Mouse (Mus musculus) forebrain, embryonic 13.5 days (tissue): Measurements from ENCODE around the gene Tsc22d3. TPM values are rescaled to one million over a fixed set of nuclear protein-coding genes. Genes with fewer than 3 reads are reported as not detected.
"Not testable (repeated sequence)": the region's sequence is repeated elsewhere in the genome, so short reads cannot be mapped to it uniquely, and the experiment has no call there.

Experiments
- ATAC-seq: fragments of 200-750 bp; cut with Nextera tagmentation; 2 replicates; pipeline ENCODE4 v1.8.0; 2017
- H3K27ac ChIP-seq: fragments of 300-500 bp; sonication (generic); 2 replicates; pipeline ENCODE4 v1.5.1; 2015; ENCODE audit warnings: inconsistent platforms, mild to moderate bottlenecking, moderate library complexity
- H3K27me3 ChIP-seq: fragments of 300-500 bp; sonication (generic); 2 replicates; pipeline ENCODE4 v1.6.1; 2015; ENCODE audit warnings: mild to moderate bottlenecking, inconsistent platforms
- H3K36me3 ChIP-seq: fragments of 300-500 bp; sonication (generic); 2 replicates; pipeline ENCODE4 v1.6.1; 2015; ENCODE audit warnings: mild to moderate bottlenecking, inconsistent platforms; ENCODE audit not compliant: poor library complexity, severe bottlenecking
- H3K4me1 ChIP-seq: fragments of 300-500 bp; sonication (generic); 2 replicates; pipeline ENCODE4 v1.6.1; 2015; ENCODE audit warnings: inconsistent platforms
- H3K4me2 ChIP-seq: fragments of 300-500 bp; sonication (generic); 2 replicates; pipeline ENCODE4 v1.6.1; 2015; ENCODE audit warnings: inconsistent platforms, mild to moderate bottlenecking, moderate library complexity
- H3K4me3 ChIP-seq: fragments of 300-500 bp; sonication (generic); 2 replicates; pipeline ENCODE4 v1.5.1; 2015; ENCODE audit warnings: mild to moderate bottlenecking, inconsistent platforms
- H3K9ac ChIP-seq: fragments of 300-500 bp; sonication (generic); 2 replicates; pipeline ENCODE4 v1.6.1; 2015; ENCODE audit warnings: mild to moderate bottlenecking, inconsistent platforms
- H3K9me3 ChIP-seq: fragments of 300-500 bp; sonication (generic); replicated peaks from 2 replicates; pipeline ENCODE4 v1.6.1; 2016; ENCODE audit warnings: inconsistent platforms
- WGBS: fragments of 180-500 bp; shearing (Covaris S2); methylation state at CpG from one replicate; pipeline ENCODE4 v1.1.7; 2015; 5-methylcytosine and 5-hydroxymethylcytosine counted together
- polyA plus RNA-seq: library from polyadenylated mRNA; unstranded; fragments of >200 nt; fragmentation: Nextera tagmentation; extraction: Ambion mirVana; gene quantifications from 2 replicates; pipeline ENCODE4 v1.2.1, GENCODE M21; 2015

Tsc22d3 gene
- polyA plus RNA-seq, 1 experiment from 2014 or later, result 84.3 TPM

- no peak overlapping the region for H3K9ac ChIP-seq
- H3K36me3 ChIP-seq, result no peaks in the 10 kb centered on the region
- H3K4me2 ChIP-seq, result no peak overlapping the region
- no peaks in the 10 kb centered on the region for H3K4me1 ChIP-seq
- no peaks in the 10 kb centered on the region for H3K9me3 ChIP-seq
- WGBS, result 71% methylated on average over 6 of the region's 6 CpGs
- no peak for ATAC-seq
- H3K27me3 ChIP-seq, result peaks cover 58% of the 10 kb centered on the region
- H3K27ac ChIP-seq, result no peak overlapping the region
- H3K4me3 ChIP-seq, result no peak overlapping the region
Observed at GRCm38 (mm10) chrX:140558176-140558844, 42.1 kb downstream of the Tsc22d3 start.

- H3K27me3 ChIP-seq, result peaks cover 53% of the 10 kb centered on the region
- H3K9ac ChIP-seq, result no peak overlapping the region
- H3K9me3 ChIP-seq, result no peaks in the 10 kb centered on the region
- no peaks in the 10 kb centered on the region for H3K4me1 ChIP-seq
- H3K36me3 ChIP-seq, result no peaks in the 10 kb centered on the region
- 81% methylated on average over 2 of the region's 2 CpGs for WGBS
- H3K4me2 ChIP-seq, result no peak overlapping the region
- H3K4me3 ChIP-seq, result no peak overlapping the region
- H3K27ac ChIP-seq, result no peak overlapping the region
- ATAC-seq, result no peak
Observed at GRCm38 (mm10) chrX:140555965-140556364, 44.5 kb downstream of the Tsc22d3 start.

GRCm38 (mm10) chrX:140555423-140555822 is 45.0 kb downstream of the Tsc22d3 start:
- WGBS, result 71% methylated on average over 3 of the region's 3 CpGs
- Histone ChIP-seq H3K4me3 (no peak overlapping the region), H3K9me3 (no peaks in the 10 kb centered on the region), H3K27me3 (peaks cover 49% of the 10 kb centered on the region), H3K36me3 (no peaks in the 10 kb centered on the region), H3K4me1 (no peaks in the 10 kb centered on the region), H3K9ac (no peak overlapping the region), H3K27ac (no peak overlapping the region), H3K4me2 (no peak overlapping the region)
- no peak for ATAC-seq

GRCm38 (mm10) chrX:140547660-140548419 is 52.6 kb downstream of the Tsc22d3 start:
- Histone ChIP-seq H3K9ac (no peak overlapping the region), H3K4me2 (no peak overlapping the region), H3K27ac (no peak overlapping the region), H3K4me1 (no peaks in the 10 kb centered on the region), H3K36me3 (no peaks in the 10 kb centered on the region), H3K27me3 (peaks cover 51% of the 10 kb centered on the region), H3K9me3 (no peaks in the 10 kb centered on the region), H3K4me3 (no peak overlapping the region)
- 82% methylated on average over 7 of the region's 7 CpGs for WGBS
- ATAC-seq, result no peak

- ATAC-seq, result no peak
- WGBS, result 48% methylated on average over 3 of the region's 3 CpGs
- no peaks in the 10 kb centered on the region for H3K9me3 ChIP-seq
- H3K4me3 ChIP-seq, result no peak overlapping the region
- peaks cover 40% of the 10 kb centered on the region for H3K27me3 ChIP-seq
- 0 out of 2 replicates have a peak, but pooled peaks cover 6% of the 10 kb centered on the region for H3K4me1 ChIP-seq
- no peak overlapping the region for H3K4me2 ChIP-seq
- H3K27ac ChIP-seq, result no peak overlapping the region
- H3K9ac ChIP-seq, result no peak overlapping the region
- no peaks in the 10 kb centered on the region for H3K36me3 ChIP-seq
Observed at GRCm38 (mm10) chrX:140544737-140545136, 55.7 kb downstream of the Tsc22d3 start.

GRCm38 (mm10) chrX:140542938-140543673 is 57.4 kb downstream of the Tsc22d3 start:
- Histone ChIP-seq H3K27me3 (peaks cover 28% of the 10 kb centered on the region), H3K9me3 (no peaks in the 10 kb centered on the region), H3K4me2 (peak overlapping the region; percentile 63), H3K9ac (peak overlapping the region; percentile 68), H3K36me3 (no peaks in the 10 kb centered on the region), H3K4me3 (peak overlapping the region; percentile 44), H3K4me1 (0 out of 2 replicates have a peak, but pooled peaks cover 6% of the 10 kb centered on the region), H3K27ac (peak overlapping the region; percentile 54)
- WGBS, result 30% methylated on average over 18 of the region's 18 CpGs
- peak; percentile 85 for ATAC-seq

- H3K9ac ChIP-seq, result peak overlapping the region; percentile 68
- no peaks in the 10 kb centered on the region for H3K9me3 ChIP-seq
- peak overlapping the region; percentile 63 for H3K4me2 ChIP-seq
- ATAC-seq, result peak; percentile 93
- WGBS, result 13% methylated on average over 21 of the region's 21 CpGs
- H3K4me3 ChIP-seq, result peak overlapping the region; percentile 44
- H3K4me1 ChIP-seq, result 0 out of 2 replicates have a peak, but pooled peaks cover 6% of the 10 kb centered on the region
- peaks cover 27% of the 10 kb centered on the region for H3K27me3 ChIP-seq
- peak overlapping the region; percentile 54 for H3K27ac ChIP-seq
- no peaks in the 10 kb centered on the region for H3K36me3 ChIP-seq
Observed at GRCm38 (mm10) chrX:140542474-140542845, 58.0 kb downstream of the Tsc22d3 start.

- Histone ChIP-seq H3K9me3 (no peaks in the 10 kb centered on the region), H3K27ac (peak overlapping the region; percentile 54), H3K4me3 (peak overlapping the region; percentile 44), H3K36me3 (no peaks in the 10 kb centered on the region), H3K4me1 (0 out of 2 replicates have a peak, but pooled peaks cover 6% of the 10 kb centered on the region), H3K4me2 (peak overlapping the region; percentile 63), H3K9ac (peak overlapping the region; percentile 68), H3K27me3 (peaks cover 21% of the 10 kb centered on the region; the same call in 1 of the 2 replicates)
- WGBS, result 22% methylated on average over 10 of the region's 10 CpGs
- peak; percentile 64 for ATAC-seq
Observed at GRCm38 (mm10) chrX:140541711-140542473, 58.6 kb downstream of the Tsc22d3 start.

GRCm38 (mm10) chrX:140540500-140541114 is 59.9 kb downstream of the Tsc22d3 start:
- Histone ChIP-seq H3K9me3 (no peaks in the 10 kb centered on the region), H3K27me3 (peaks cover 24% of the 10 kb centered on the region; the same call in 1 of the 2 replicates), H3K9ac (no peak overlapping the region), H3K4me2 (no peak overlapping the region), H3K4me3 (no peak overlapping the region), H3K27ac (no peak overlapping the region), H3K36me3 (no peaks in the 10 kb centered on the region), H3K4me1 (0 out of 2 replicates have a peak, but pooled peaks cover 6% of the 10 kb centered on the region)
- no peak for ATAC-seq
- WGBS, result 90% methylated on average over 15 of the region's 15 CpGs

- H3K4me1 ChIP-seq, H3K4me3 ChIP-seq, H3K4me2 ChIP-seq, H3K27ac ChIP-seq, H3K36me3 ChIP-seq, H3K9ac ChIP-seq, ATAC-seq, H3K9me3 ChIP-seq: not testable (repeated sequence)
- 93% methylated on average over 3 of the region's 3 CpGs for WGBS
- peaks cover 30% of the 10 kb centered on the region; the same call in 1 of the 2 replicates for H3K27me3 ChIP-seq
Observed at GRCm38 (mm10) chrX:140539831-140540230, 60.6 kb downstream of the Tsc22d3 start.

- Histone ChIP-seq H3K9me3 (no peaks in the 10 kb centered on the region), H3K4me3 (no peak overlapping the region), H3K9ac (no peak overlapping the region), H3K4me1 (0 out of 2 replicates have a peak, but pooled peaks cover 6% of the 10 kb centered on the region), H3K27ac (no peak overlapping the region), H3K27me3 (peaks cover 35% of the 10 kb centered on the region; the same call in 1 of the 2 replicates), H3K4me2 (no peak overlapping the region), H3K36me3 (no peaks in the 10 kb centered on the region)
- WGBS, result 95% methylated on average over 3 of the region's 3 CpGs
- no peak for ATAC-seq
Observed at GRCm38 (mm10) chrX:140539111-140539680, 61.3 kb downstream of the Tsc22d3 start.
